Mouse (Mus musculus) megakaryocyte, embryonic 14.5 days (primary cell): ENCODE measurements at regions not wholly inside any gene's neighbourhood (a gene's known extent, or its start where the extent isn't known, plus 50 kb on each side); places are given as distances from the start of the nearest gene placed in this dataset.

ENCODE experiments used
- FLI1 ChIP-seq: IDR thresholded peaks from 2 replicates; pipeline ENCODE4 v1.6.1; 2012; ENCODE audit warnings: low read length, inconsistent platforms, mixed read lengths
- GATA1 ChIP-seq: IDR thresholded peaks from 3 replicates; pipeline ENCODE4 v1.6.1; 2012; ENCODE audit warnings: mixed read lengths, low read length, inconsistent platforms, borderline replicate concordance

GRCm38 (mm10) chr9:61268681-61269080 lies 103.5 kb upstream of the Tle3 start:
- TF ChIP-seq GATA1 (no peak), FLI1 (no peak)
